Mouse (Mus musculus) kidney, embryonic 14.5 days (tissue): Measurements from ENCODE around the gene Mpdz. TPM values are rescaled to one million over a fixed set of nuclear protein-coding genes. Genes with fewer than 3 reads are reported as not detected.

Experiments
- ATAC-seq: fragments of 200-750 bp; cut with Nextera tagmentation; 2 replicates; pipeline ENCODE4 v1.8.0; 2017; ENCODE audit warnings: moderate number of reproducible peaks, mild to moderate bottlenecking, moderate TSS enrichment, moderate library complexity; ENCODE audit not compliant: low FRiP score, low TSS enrichment
- H3K27ac ChIP-seq: fragments of 300-500 bp; sonication (generic); 2 replicates; pipeline ENCODE4 v1.5.1; 2014; ENCODE audit warnings: low read depth, mild to moderate bottlenecking, low read length, moderate library complexity, mixed read lengths
- H3K27me3 ChIP-seq: fragments of 300-500 bp; sonication (generic); 2 replicates; pipeline ENCODE4 v1.6.1; 2014; ENCODE audit warnings: mild to moderate bottlenecking, low read length; ENCODE audit not compliant: control insufficient read depth, insufficient read depth
- H3K36me3 ChIP-seq: fragments of 300-500 bp; sonication (generic); 2 replicates; pipeline ENCODE4 v1.6.1; 2014; ENCODE audit warnings: low read length, mixed read lengths; ENCODE audit not compliant: control insufficient read depth, insufficient read depth
- H3K4me1 ChIP-seq: fragments of 300-500 bp; sonication (generic); 2 replicates; pipeline ENCODE4 v1.6.1; 2014; ENCODE audit warnings: low read length, mixed read lengths; ENCODE audit not compliant: control insufficient read depth, insufficient read depth
- H3K4me2 ChIP-seq: fragments of 300-500 bp; sonication (generic); replicated peaks from 2 replicates; pipeline ENCODE4 v1.6.1; 2014; ENCODE audit warnings: low read depth, mild to moderate bottlenecking, low read length
- H3K4me3 ChIP-seq: fragments of 300-500 bp; sonication (generic); 2 replicates; pipeline ENCODE4 v1.5.1; 2014; ENCODE audit warnings: mild to moderate bottlenecking, low read length
- H3K9ac ChIP-seq: fragments of 300-500 bp; sonication (generic); 2 replicates; pipeline ENCODE4 v1.6.1; 2014; ENCODE audit warnings: low read depth, mild to moderate bottlenecking, low read length, moderate library complexity
- H3K9me3 ChIP-seq: fragments of 300-500 bp; sonication (generic); 2 replicates; pipeline ENCODE4 v1.6.1; 2016; ENCODE audit warnings: low read length; ENCODE audit not compliant: control insufficient read depth
- whole genome bisulfite sequencing: fragments of 180-500 bp; shearing (Covaris S2); extraction: QIAGEN DNeasy Blood & Tissue Kit; methylation state at CpG from one replicate; pipeline ENCODE4 v1.1.7; 2014; 5-methylcytosine and 5-hydroxymethylcytosine counted together
- polyA plus RNA-seq: library from polyadenylated mRNA; unstranded; fragments of >200 nt; fragmentation: Nextera tagmentation; extraction: Ambion mirVana; gene quantifications from 2 replicates; pipeline ENCODE4 v1.2.1, GENCODE M21; 2014

Gene Mpdz
- polyA plus RNA-seq, 1 experiment from 2014 or later = 39.0 TPM

- ATAC-seq = no peak
- WGBS = 51% methylated on average over 2 of the region's 2 CpGs
- H3K27ac ChIP-seq = no peak overlapping the region; the same call in 1 of the 2 replicates
- no peaks in the 10 kb centered on the region for H3K36me3 ChIP-seq
- no peaks in the 10 kb centered on the region for H3K9me3 ChIP-seq
- H3K4me3 ChIP-seq = no peak overlapping the region
- H3K9ac ChIP-seq = no peak overlapping the region
- 0 out of 2 replicates have a peak, but pooled peaks cover 3% of the 10 kb centered on the region for H3K4me1 ChIP-seq
- no peak overlapping the region for H3K4me2 ChIP-seq
- H3K27me3 ChIP-seq = no peaks in the 10 kb centered on the region
These were observed 193.4 kb downstream of the Mpdz start for GRCm38 (mm10) chr4:81249245-81249644.

- Histone ChIP-seq H3K27ac (no peak overlapping the region), H3K4me3 (no peak overlapping the region), H3K27me3 (no peaks in the 10 kb centered on the region), H3K9me3 (no peaks in the 10 kb centered on the region; the same call in 1 of the 2 replicates), H3K4me1 (peaks cover 3% of the 10 kb centered on the region; the same call in 1 of the 2 replicates), H3K4me2 (no peak overlapping the region), H3K9ac (no peak overlapping the region), H3K36me3 (no peaks in the 10 kb centered on the region)
- WGBS = 70% methylated on average over 5 of the region's 5 CpGs
- ATAC-seq = no peak
These were observed 206.4 kb downstream of the Mpdz start for GRCm38 (mm10) chr4:81236227-81236626.
